Mouse (Mus musculus) bone marrow macrophage, adult 2 months (primary cell): ENCODE measurements around the gene Ubqln4.

Experiments
- CTCF ChIP-seq: IDR thresholded peaks from 2 replicates; pipeline ENCODE4 v1.5.1; 2012; ENCODE audit warnings: low read depth, mild to moderate bottlenecking, low read length, moderate library complexity
- POLR2A ChIP-seq: IDR thresholded peaks from 2 replicates; pipeline ENCODE4 v1.6.1; 2012; ENCODE audit warnings: mild to moderate bottlenecking, low read depth, low read length, borderline replicate concordance

DNA sequence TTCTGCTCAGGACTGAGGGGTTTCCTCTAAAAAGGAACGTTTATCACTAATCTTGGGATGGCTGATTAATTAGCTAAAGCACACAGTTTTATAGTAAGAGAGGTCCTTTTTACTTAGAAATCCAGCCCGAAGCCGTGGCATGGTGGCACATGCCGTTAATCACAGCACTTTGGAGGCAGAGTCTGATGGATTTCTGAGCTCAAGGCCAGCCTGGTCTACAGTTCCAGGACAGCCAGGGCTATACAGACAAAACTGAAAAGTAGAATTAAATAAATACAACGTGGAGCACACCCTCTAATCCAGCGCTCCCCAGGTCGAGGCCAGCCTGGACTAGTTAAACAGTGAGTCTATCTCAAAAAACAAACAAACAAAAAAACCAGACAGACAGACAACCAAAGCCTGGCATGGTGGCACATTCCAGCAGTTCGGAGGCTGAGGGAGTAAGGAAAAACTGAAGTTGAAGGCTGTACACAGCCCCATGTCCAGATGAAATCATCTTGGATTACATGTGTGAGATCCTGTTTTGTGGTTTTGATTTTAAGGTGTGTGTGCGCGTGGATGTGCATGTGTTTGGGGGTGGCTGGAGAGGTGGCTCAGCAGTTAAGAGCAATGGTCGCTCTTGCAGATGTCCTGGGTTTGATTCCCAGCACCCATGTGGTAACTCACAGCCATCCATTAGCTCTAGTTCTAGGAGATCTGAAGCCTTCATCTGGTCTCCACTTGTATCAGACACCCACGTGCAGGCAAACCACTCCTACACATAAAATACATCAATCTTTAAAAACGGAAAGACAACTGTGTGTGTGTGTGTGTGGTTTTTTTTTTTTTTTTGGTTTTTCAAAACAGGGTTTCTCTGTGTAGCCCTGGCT lies 42.9 kb upstream of the Ubqln4 start:
- TF ChIP-seq POLR2A (no peak), CTCF (no peak)
